Mouse (Mus musculus) brain, embryonic 18.5 days (tissue): ENCODE measurements at regions not wholly inside any gene's neighbourhood (a gene's known extent, or its start where the extent isn't known, plus 50 kb on each side); places are given as distances from the start of the nearest gene placed in this dataset.
"Not testable (repeated sequence)": the region's sequence is repeated elsewhere in the genome, so short reads cannot be mapped to it uniquely, and the experiment has no call there.

Source experiments
- DNase-seq: peaks from one replicate; pipeline ENCODE4 v3.0.0-alpha.2; 2012; ENCODE audit warnings: low read depth, low spot score

GRCm38 (mm10) chr10:117500457-117501108 lies 120.8 kb upstream of the Cpsf6 start:
- DNase-seq: no peak

GRCm38 (mm10) chr10:117499864-117500453 lies 120.1 kb upstream of the Cpsf6 start:
- no peak for DNase-seq

- DNase-seq: no peak
Measured at GRCm38 (mm10) chr10:117499177-117499863, 119.5 kb upstream of the Cpsf6 start.

- DNase-seq: no peak
Measured at GRCm38 (mm10) chr10:117498497-117498896, 118.7 kb upstream of the Cpsf6 start.

- DNase-seq: no peak
Measured at GRCm38 (mm10) chr10:117497565-117498256, 117.9 kb upstream of the Cpsf6 start.

- not testable (repeated sequence) for DNase-seq
Measured at GRCm38 (mm10) chr10:117497082-117497481, 117.3 kb upstream of the Cpsf6 start.

GRCm38 (mm10) chr10:117496064-117497011 lies 116.5 kb upstream of the Cpsf6 start:
- DNase-seq: no peak

GRCm38 (mm10) chr10:117494171-117494701 lies 114.4 kb upstream of the Cpsf6 start:
- no peak for DNase-seq

GRCm38 (mm10) chr10:117493824-117494121 lies 114.0 kb upstream of the Cpsf6 start:
- no peak for DNase-seq

GRCm38 (mm10) chr10:117493091-117493823 lies 113.4 kb upstream of the Cpsf6 start:
- DNase-seq: no peak

GRCm38 (mm10) chr10:117492391-117492990 lies 112.7 kb upstream of the Cpsf6 start:
- no peak for DNase-seq

- no peak for DNase-seq
Measured at GRCm38 (mm10) chr10:117491711-117492110, 111.9 kb upstream of the Cpsf6 start.

GRCm38 (mm10) chr10:117490851-117491595 lies 111.2 kb upstream of the Cpsf6 start:
- DNase-seq: no peak

GRCm38 (mm10) chr10:117483091-117483600 lies 103.3 kb upstream of the Cpsf6 start:
- no peak for DNase-seq

GRCm38 (mm10) chr10:117482361-117482760 lies 102.5 kb upstream of the Cpsf6 start:
- no peak for DNase-seq

GRCm38 (mm10) chr10:117481341-117481990 lies 101.7 kb upstream of the Cpsf6 start:
- no peak for DNase-seq

GRCm38 (mm10) chr10:117480456-117480850 lies 100.6 kb upstream of the Cpsf6 start:
- DNase-seq: no peak

GRCm38 (mm10) chr10:117479721-117480455 lies 100.1 kb upstream of the Cpsf6 start:
- DNase-seq: no peak
